Mouse (Mus musculus) midbrain, embryonic 12.5 days (tissue): Measurements from ENCODE around the gene Gapdhs. TPM values are rescaled to one million over a fixed set of nuclear protein-coding genes. Genes with fewer than 3 reads are reported as not detected.

Experiments
- ATAC-seq: fragments of 200-750 bp; cut with Nextera tagmentation; 2 replicates; pipeline ENCODE4 v1.8.0; 2017; ENCODE audit warnings: low read depth, moderate TSS enrichment, moderate library complexity; ENCODE audit not compliant: low FRiP score
- H3K27ac ChIP-seq: fragments of 300-500 bp; sonication (generic); replicated peaks from 2 replicates; pipeline ENCODE4 v1.5.1; 2016; ENCODE audit warnings: mild to moderate bottlenecking
- H3K27me3 ChIP-seq: fragments of 300-500 bp; sonication (generic); 2 replicates; pipeline ENCODE4 v1.6.1; 2016; ENCODE audit warnings: mild to moderate bottlenecking
- H3K36me3 ChIP-seq: fragments of 300-500 bp; sonication (generic); 2 replicates; pipeline ENCODE4 v1.6.1; 2016
- H3K4me1 ChIP-seq: fragments of 300-500 bp; sonication (generic); 2 replicates; pipeline ENCODE4 v1.6.1; 2016
- H3K4me2 ChIP-seq: fragments of 300-500 bp; sonication (generic); replicated peaks from 2 replicates; pipeline ENCODE4 v1.6.1; 2016; ENCODE audit warnings: mild to moderate bottlenecking, moderate library complexity
- H3K4me3 ChIP-seq: fragments of 300-500 bp; sonication (generic); 2 replicates; pipeline ENCODE4 v1.5.1; 2016; ENCODE audit warnings: mild to moderate bottlenecking
- H3K9ac ChIP-seq: fragments of 300-500 bp; sonication (generic); replicated peaks from 2 replicates; pipeline ENCODE4 v1.6.1; 2016; ENCODE audit warnings: mild to moderate bottlenecking, moderate library complexity
- H3K9me3 ChIP-seq: fragments of 300-500 bp; sonication (generic); 2 replicates; pipeline ENCODE4 v1.6.1; 2016; ENCODE audit warnings: mild to moderate bottlenecking
- WGBS: fragments of 180-500 bp; shearing (Covaris S2); methylation state at CpG from one replicate; pipeline ENCODE4 v1.1.7; 2016; 5-methylcytosine and 5-hydroxymethylcytosine counted together
- polyA plus RNA-seq: library from polyadenylated mRNA; unstranded; fragments of >200 nt; fragmentation: Nextera tagmentation; extraction: Ambion mirVana; gene quantifications from 2 replicates; pipeline ENCODE4 v1.2.1, GENCODE M21; 2016

The Gapdhs gene
- polyA plus RNA-seq, 1 experiment from 2014 or later = 0.65 TPM

- Histone ChIP-seq H3K4me2 (no peak overlapping the region), H3K27ac (no peak overlapping the region), H3K4me1 (no peaks in the 10 kb centered on the region), H3K9ac (no peak overlapping the region), H3K9me3 (no peaks in the 10 kb centered on the region), H3K27me3 (no peaks in the 10 kb centered on the region), H3K4me3 (no peak overlapping the region), H3K36me3 (no peaks in the 10 kb centered on the region)
- ATAC-seq = no peak
- WGBS = 100% methylated on average over 1 of the region's 1 CpGs
Measured at GRCm38 (mm10) chr7:30707441-30707840, 36.0 kb downstream of the Gapdhs start.

- H3K4me3 ChIP-seq = no peak overlapping the region
- no peak overlapping the region for H3K9ac ChIP-seq
- H3K27me3 ChIP-seq = no peaks in the 10 kb centered on the region
- ATAC-seq = no peak
- no peaks in the 10 kb centered on the region for H3K4me1 ChIP-seq
- 84% methylated on average over 8 of the region's 8 CpGs for WGBS
- no peaks in the 10 kb centered on the region for H3K9me3 ChIP-seq
- no peaks in the 10 kb centered on the region for H3K36me3 ChIP-seq
- no peak overlapping the region for H3K27ac ChIP-seq
- H3K4me2 ChIP-seq = no peak overlapping the region
Measured at GRCm38 (mm10) chr7:30706214-30706882, 37.1 kb downstream of the Gapdhs start.

GRCm38 (mm10) chr7:30698589-30698988, 44.9 kb downstream of the Gapdhs start, which contains the start of gene 2200002J24Rik:
Gene 2200002J24Rik, plus strand, starts transcription at chr7:30698926.
- no peak within 1 kb of the TSS for H3K27ac ChIP-seq
- ATAC-seq = no peak
- H3K4me3 ChIP-seq = no peak within 1 kb of the TSS
- H3K36me3 ChIP-seq = no peaks in the 10 kb centered on the region
- no peaks in the 10 kb centered on the region for H3K27me3 ChIP-seq
- H3K4me1 ChIP-seq = no peaks in the 10 kb centered on the region
- H3K4me2 ChIP-seq = no peak within 1 kb of the TSS
- H3K9ac ChIP-seq = no peak within 1 kb of the TSS
- 46% methylated on average over 9 of the region's 9 CpGs for WGBS
- no peaks in the 10 kb centered on the region for H3K9me3 ChIP-seq

DNA sequence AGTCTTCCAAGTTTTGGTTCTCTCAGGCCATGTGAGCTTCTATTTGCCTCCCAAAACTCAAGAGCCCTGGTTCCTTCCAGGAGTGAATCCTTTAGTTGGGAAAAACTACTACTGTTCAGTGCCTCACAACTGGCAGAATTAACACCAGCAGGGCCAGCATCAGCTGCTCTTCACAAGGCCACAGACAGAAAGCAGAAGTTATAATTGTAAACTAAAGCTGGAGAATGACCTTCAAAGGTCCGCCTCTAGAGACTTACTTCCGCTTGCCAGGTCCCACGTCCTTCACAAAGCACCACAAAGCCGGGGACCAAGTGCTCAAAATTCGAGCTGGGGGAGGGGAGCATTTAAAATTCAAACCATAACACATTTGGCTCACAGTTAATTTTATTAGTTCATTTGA, 45.4 kb downstream of the Gapdhs start:
- Histone ChIP-seq H3K4me1 (no peaks in the 10 kb centered on the region), H3K27ac (no peak overlapping the region), H3K4me2 (no peak overlapping the region), H3K9ac (no peak overlapping the region), H3K4me3 (no peak overlapping the region), H3K36me3 (no peaks in the 10 kb centered on the region), H3K9me3 (no peaks in the 10 kb centered on the region), H3K27me3 (no peaks in the 10 kb centered on the region)
- no peak for ATAC-seq
- WGBS = 68% methylated on average over 5 of the region's 5 CpGs

DNA sequence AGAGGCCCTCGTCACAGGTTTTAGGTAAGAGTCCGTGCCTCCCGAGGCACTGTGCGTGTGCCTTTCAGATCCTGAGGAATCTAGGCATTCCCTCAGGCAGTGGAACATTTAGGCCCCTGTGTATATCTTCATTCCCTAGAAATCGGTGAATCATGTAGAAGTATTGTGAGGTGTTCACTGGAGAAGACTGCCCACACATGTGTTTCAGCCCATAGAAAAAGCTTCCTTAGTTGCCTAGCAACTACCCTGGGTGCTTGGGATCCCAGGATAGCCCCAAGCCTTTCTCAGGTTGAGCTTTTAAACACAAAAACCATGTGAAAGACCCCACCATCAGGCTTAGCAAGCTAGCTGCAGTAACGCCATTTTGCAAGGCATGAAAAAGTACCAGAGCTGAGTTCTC, 55.2 kb downstream of the Gapdhs start:
- H3K36me3 ChIP-seq = no peaks in the 10 kb centered on the region
- H3K4me2 ChIP-seq = no peak overlapping the region
- no peaks in the 10 kb centered on the region for H3K4me1 ChIP-seq
- H3K27ac ChIP-seq = no peak overlapping the region
- no peak overlapping the region for H3K9ac ChIP-seq
- WGBS = 73% methylated on average over 6 of the region's 6 CpGs
- H3K4me3 ChIP-seq = no peak overlapping the region
- no peaks in the 10 kb centered on the region for H3K9me3 ChIP-seq
- peaks cover 24% of the 10 kb centered on the region for H3K27me3 ChIP-seq
- ATAC-seq = no peak

DNA sequence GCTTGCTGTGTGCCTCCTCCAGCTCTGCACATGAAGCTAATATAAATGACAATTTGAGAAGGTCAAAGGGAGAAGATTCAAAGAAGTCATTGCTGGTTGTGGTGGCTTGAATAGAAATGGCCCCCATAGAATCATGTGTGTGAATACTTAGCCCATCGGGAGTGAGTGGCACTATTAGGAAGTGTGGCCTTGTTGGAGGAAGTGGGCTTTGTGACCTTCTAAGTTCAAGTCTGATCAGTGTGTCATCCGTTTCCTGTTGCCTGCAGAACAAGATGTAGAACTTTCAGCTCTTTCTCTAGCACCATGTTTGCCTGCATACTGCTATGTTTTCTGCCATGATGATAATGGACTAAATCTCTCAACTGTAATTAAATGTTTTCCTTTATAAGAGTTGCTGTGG, 60.1 kb downstream of the Gapdhs start:
- H3K4me1 ChIP-seq = no peaks in the 10 kb centered on the region
- H3K9ac ChIP-seq = no peak overlapping the region
- H3K4me3 ChIP-seq = no peak overlapping the region
- no peak for ATAC-seq
- H3K9me3 ChIP-seq = 0 out of 2 replicates have a peak, but pooled peaks cover 2% of the 10 kb centered on the region
- no peak overlapping the region for H3K4me2 ChIP-seq
- 78% methylated on average over 2 of the region's 2 CpGs for WGBS
- no peak overlapping the region for H3K27ac ChIP-seq
- H3K27me3 ChIP-seq = peaks cover 23% of the 10 kb centered on the region
- H3K36me3 ChIP-seq = no peaks in the 10 kb centered on the region

DNA sequence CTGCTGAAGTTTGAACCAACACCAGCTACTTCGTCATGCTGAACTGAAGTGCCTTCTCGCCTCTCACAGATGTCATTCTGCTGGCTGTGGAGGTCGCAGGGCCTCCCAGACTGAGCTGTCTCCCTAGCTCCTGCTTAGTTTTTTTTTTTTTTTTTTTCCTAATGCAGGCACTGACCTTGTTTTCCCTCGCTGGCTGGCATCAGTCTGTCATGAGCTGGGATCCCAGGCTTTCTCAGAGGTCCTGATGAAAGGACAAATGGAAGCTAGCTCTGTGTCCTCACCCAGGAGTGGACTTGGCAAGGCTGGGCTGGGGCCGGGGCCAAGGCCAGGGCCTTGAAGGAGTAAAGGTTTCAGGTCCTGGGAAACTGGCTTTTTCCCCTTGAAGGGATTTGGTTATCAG, 61.6 kb downstream of the Gapdhs start:
- WGBS = 66% methylated on average over 5 of the region's 5 CpGs
- H3K9me3 ChIP-seq = 0 out of 2 replicates have a peak, but pooled peaks cover 4% of the 10 kb centered on the region
- no peak for ATAC-seq

More for the DNA sequence above, 61.6 kb downstream of the Gapdhs start:
- H3K27me3 ChIP-seq = peaks cover 8% of the 10 kb centered on the region; the same call in 1 of the 2 replicates
- H3K4me2 ChIP-seq = no peak overlapping the region
- no peaks in the 10 kb centered on the region for H3K36me3 ChIP-seq
- no peaks in the 10 kb centered on the region for H3K4me1 ChIP-seq
- no peak overlapping the region for H3K4me3 ChIP-seq
- H3K9ac ChIP-seq = no peak overlapping the region
- no peak overlapping the region for H3K27ac ChIP-seq

Other genes with a start within 250 kb of the Gapdhs start
- 96.3 and 99.5 TPM in 2 replicates for gene Arhgap33, start 208.6 kb downstream of the Gapdhs start, polyA plus RNA-seq
- gene Hspb6, start 191.5 kb downstream of the Gapdhs start, polyA plus RNA-seq = 5.8 and 6.2 TPM in 2 replicates
- gene Proser3, start 191.4 kb downstream of the Gapdhs start, polyA plus RNA-seq = 15.1 TPM in 2 replicates
- 53.0 and 54.9 TPM in 2 replicates for gene Lin37, start 183.8 kb downstream of the Gapdhs start, polyA plus RNA-seq
- 83.1 and 88.4 TPM in 2 replicates for gene U2af1l4, start 180.4 kb downstream of the Gapdhs start, polyA plus RNA-seq
- gene Gm49396, start 180.3 kb downstream of the Gapdhs start, polyA plus RNA-seq = 21.8 and 23.5 TPM in 2 replicates
- gene Psenen, start 180.1 kb downstream of the Gapdhs start, polyA plus RNA-seq = 130 and 144 TPM in 2 replicates
- gene Igflr1, start 178.3 kb downstream of the Gapdhs start, polyA plus RNA-seq = 5.9 and 8.2 TPM in 2 replicates
- gene Kmt2b, start 155.0 kb downstream of the Gapdhs start, polyA plus RNA-seq = 11.4 and 13.6 TPM in 2 replicates
- gene Zbtb32, start 144.8 kb downstream of the Gapdhs start, polyA plus RNA-seq = 0.34 and 0.47 TPM in 2 replicates
- gene Upk1a, start 130.8 kb downstream of the Gapdhs start, polyA plus RNA-seq = 0.75 and 0.85 TPM in 2 replicates
- gene Cox6b1, start 117.5 kb downstream of the Gapdhs start, polyA plus RNA-seq = 801 and 832 TPM in 2 replicates
- gene Etv2, start 107.8 kb downstream of the Gapdhs start, polyA plus RNA-seq = not detected in 2 replicates
- 153 and 154 TPM in 2 replicates for gene Rbm42, start 93.4 kb downstream of the Gapdhs start, polyA plus RNA-seq
- 49.0 and 50.4 TPM in 2 replicates for gene Haus5, start 78.7 kb downstream of the Gapdhs start, polyA plus RNA-seq
- gene Pmis2, start 72.1 kb downstream of the Gapdhs start, polyA plus RNA-seq = not detected in 2 replicates
- gene 2200002J24Rik, start 44.8 kb downstream of the Gapdhs start, polyA plus RNA-seq = not detected in 2 replicates
- gene Atp4a, start 31.5 kb downstream of the Gapdhs start, polyA plus RNA-seq = 1.1 and 2.0 TPM in 2 replicates
- 149 and 152 TPM in 2 replicates for gene Tmem147, start 14.1 kb downstream of the Gapdhs start, polyA plus RNA-seq
- gene Sbsn, start 7.8 kb upstream of the Gapdhs start, polyA plus RNA-seq = 1.6 and 1.8 TPM in 2 replicates
- gene Dmkn, start 20.1 kb upstream of the Gapdhs start, polyA plus RNA-seq = 0.20 and 0.38 TPM in 2 replicates
- not detected in 2 replicates for gene Krtdap, start 44.2 kb upstream of the Gapdhs start, polyA plus RNA-seq
- not detected in 2 replicates for gene Ffar2, start 80.1 kb upstream of the Gapdhs start, polyA plus RNA-seq
- gene Ffar3, start 112.5 kb upstream of the Gapdhs start, polyA plus RNA-seq = not detected in 2 replicates
- gene Ffar1, start 117.9 kb upstream of the Gapdhs start, polyA plus RNA-seq = not detected in 2 replicates
- gene Cd22, start 136.7 kb upstream of the Gapdhs start, polyA plus RNA-seq = not detected in 2 replicates
- 0.39 and 0.51 TPM in 2 replicates for gene Mag, start 171.2 kb upstream of the Gapdhs start, polyA plus RNA-seq
- gene Hamp2, start 181.0 kb upstream of the Gapdhs start, polyA plus RNA-seq = not detected in 2 replicates
- not detected in 2 replicates for gene Hamp, start 200.4 kb upstream of the Gapdhs start, polyA plus RNA-seq
- 28.9 and 30.6 TPM in 2 replicates for gene Usf2, start 213.1 kb upstream of the Gapdhs start, polyA plus RNA-seq
- gene Lsr, start 229.8 kb upstream of the Gapdhs start, polyA plus RNA-seq = 16.1 and 17.5 TPM in 2 replicates
- 0.26 and 0.57 TPM in 2 replicates for gene Fam187b, start 230.1 kb upstream of the Gapdhs start, polyA plus RNA-seq